Mouse (Mus musculus) midbrain, embryonic 16.5 days (tissue): ENCODE results near the gene Mat1a. TPM values are rescaled to one million over a fixed set of nuclear protein-coding genes. Genes with fewer than 3 reads are reported as not detected.

Source experiments
- ATAC-seq: fragments of 200-750 bp; cut with Nextera tagmentation; 2 replicates; pipeline ENCODE4 v1.8.0; 2017; ENCODE audit warnings: moderate TSS enrichment
- H3K27ac ChIP-seq: fragments of 300-500 bp; sonication (generic); 2 replicates; pipeline ENCODE4 v1.5.1; 2014; ENCODE audit warnings: mild to moderate bottlenecking, low read length, mixed read lengths
- H3K27me3 ChIP-seq: fragments of 300-500 bp; sonication (generic); 2 replicates; pipeline ENCODE4 v1.6.1; 2014; ENCODE audit warnings: low read depth, low read length, mixed read lengths; ENCODE audit not compliant: control insufficient read depth, insufficient read depth
- H3K36me3 ChIP-seq: fragments of 300-500 bp; sonication (generic); 2 replicates; pipeline ENCODE4 v1.6.1; 2014; ENCODE audit warnings: mild to moderate bottlenecking, low read length, moderate library complexity, mixed read lengths; ENCODE audit not compliant: control insufficient read depth, insufficient read depth
- H3K4me1 ChIP-seq: fragments of 300-500 bp; sonication (generic); 2 replicates; pipeline ENCODE4 v1.6.1; 2014; ENCODE audit warnings: mild to moderate bottlenecking, low read length, mixed read lengths; ENCODE audit not compliant: control insufficient read depth, insufficient read depth
- H3K4me2 ChIP-seq: fragments of 300-500 bp; sonication (generic); 2 replicates; pipeline ENCODE4 v1.6.1; 2014; ENCODE audit warnings: mild to moderate bottlenecking, low read length, mixed read lengths
- H3K4me3 ChIP-seq: fragments of 300-500 bp; sonication (generic); 2 replicates; pipeline ENCODE4 v1.5.1; 2014; ENCODE audit warnings: low read depth, mild to moderate bottlenecking, low read length, moderate library complexity, mixed read lengths
- H3K9ac ChIP-seq: fragments of 300-500 bp; sonication (generic); 2 replicates; pipeline ENCODE4 v1.6.1; 2014; ENCODE audit warnings: low read depth, low read length, mixed read lengths
- H3K9me3 ChIP-seq: fragments of 300-500 bp; sonication (generic); replicated peaks from 2 replicates; pipeline ENCODE4 v1.6.1; 2014; ENCODE audit warnings: mild to moderate bottlenecking, low read length, mixed read lengths; ENCODE audit not compliant: control insufficient read depth, poor library complexity, severe bottlenecking
- WGBS: fragments of 180-500 bp; shearing (Covaris S2); extraction: QIAGEN DNeasy Blood & Tissue Kit; methylation state at CpG from one replicate; pipeline ENCODE4 v1.1.7; 2014; 5-methylcytosine and 5-hydroxymethylcytosine counted together
- polyA plus RNA-seq: library from polyadenylated mRNA; unstranded; fragments of >200 nt; fragmentation: Nextera tagmentation; extraction: Ambion mirVana; gene quantifications from 2 replicates; pipeline ENCODE4 v1.2.1, GENCODE M21; 2015

Gene Mat1a
- polyA plus RNA-seq, 1 experiment from 2014 or later = not detected

- Histone ChIP-seq H3K27me3 (no peaks in the 10 kb centered on the region), H3K9ac (no peak overlapping the region), H3K4me1 (no peaks in the 10 kb centered on the region), H3K36me3 (no peaks in the 10 kb centered on the region), H3K4me3 (no peak overlapping the region), H3K9me3 (no peaks in the 10 kb centered on the region), H3K27ac (no peak overlapping the region), H3K4me2 (no peak overlapping the region)
- ATAC-seq = no peak
- 82% methylated on average over 3 of the region's 3 CpGs for WGBS
Measured at GRCm38 (mm10) chr14:41116271-41116670, 11.4 kb downstream of the Mat1a start.

GRCm38 (mm10) chr14:41124683-41125082, 19.8 kb downstream of the Mat1a start:
- Histone ChIP-seq H3K27me3 (no peaks in the 10 kb centered on the region), H3K4me3 (no peak overlapping the region), H3K27ac (no peak overlapping the region), H3K36me3 (no peaks in the 10 kb centered on the region), H3K4me2 (no peak overlapping the region), H3K9ac (no peak overlapping the region), H3K4me1 (no peaks in the 10 kb centered on the region), H3K9me3 (no peaks in the 10 kb centered on the region)
- ATAC-seq = no peak
- 82% methylated on average over 5 of the region's 5 CpGs for WGBS

GRCm38 (mm10) chr14:41127997-41128396, 23.2 kb downstream of the Mat1a start:
- Histone ChIP-seq H3K9me3 (no peaks in the 10 kb centered on the region), H3K27me3 (no peaks in the 10 kb centered on the region), H3K36me3 (no peaks in the 10 kb centered on the region), H3K4me1 (no peaks in the 10 kb centered on the region), H3K27ac (no peak overlapping the region), H3K9ac (no peak overlapping the region), H3K4me3 (no peak overlapping the region), H3K4me2 (no peak overlapping the region)
- 27% methylated on average over 4 of the region's 4 CpGs for WGBS
- ATAC-seq = 0 out of 2 replicates have a peak, but pooled peaks have one; percentile 64

GRCm38 (mm10) chr14:41131540-41131939, 26.7 kb downstream of the Mat1a start, which contains the start of gene Sftpa1:
Gene Sftpa1, plus strand, starts transcription at chr14:41131782.
- Histone ChIP-seq H3K4me3 (no peak within 1 kb of the TSS), H3K4me1 (no peaks in the 10 kb centered on the region), H3K27ac (no peak within 1 kb of the TSS), H3K27me3 (no peaks in the 10 kb centered on the region), H3K9ac (no peak within 1 kb of the TSS), H3K4me2 (no peak within 1 kb of the TSS), H3K9me3 (no peaks in the 10 kb centered on the region), H3K36me3 (no peaks in the 10 kb centered on the region)
- 81% methylated on average over 7 of the region's 7 CpGs for WGBS
- no peak for ATAC-seq

GRCm38 (mm10) chr14:41137006-41137405, 32.2 kb downstream of the Mat1a start:
- no peak overlapping the region for H3K4me3 ChIP-seq
- no peaks in the 10 kb centered on the region for H3K36me3 ChIP-seq
- H3K9ac ChIP-seq = no peak overlapping the region
- H3K27me3 ChIP-seq = no peaks in the 10 kb centered on the region
- no peaks in the 10 kb centered on the region for H3K9me3 ChIP-seq
- ATAC-seq = no peak
- no peak overlapping the region for H3K27ac ChIP-seq
- H3K4me1 ChIP-seq = no peaks in the 10 kb centered on the region
- H3K4me2 ChIP-seq = no peak overlapping the region

- WGBS = 89% methylated on average over 1 of the region's 1 CpGs
- H3K36me3 ChIP-seq = no peaks in the 10 kb centered on the region
- no peak overlapping the region for H3K4me2 ChIP-seq
- H3K4me3 ChIP-seq = no peak overlapping the region
- H3K27me3 ChIP-seq = no peaks in the 10 kb centered on the region
- H3K9me3 ChIP-seq = no peaks in the 10 kb centered on the region
- H3K9ac ChIP-seq = no peak overlapping the region
- ATAC-seq = no peak
- no peaks in the 10 kb centered on the region for H3K4me1 ChIP-seq
- H3K27ac ChIP-seq = no peak overlapping the region
Measured at GRCm38 (mm10) chr14:41140686-41141085, 35.9 kb downstream of the Mat1a start.

GRCm38 (mm10) chr14:41146035-41146434, 41.2 kb downstream of the Mat1a start:
- Histone ChIP-seq H3K27me3 (no peaks in the 10 kb centered on the region), H3K36me3 (no peaks in the 10 kb centered on the region), H3K27ac (no peak overlapping the region), H3K4me1 (no peaks in the 10 kb centered on the region), H3K9ac (no peak overlapping the region), H3K9me3 (no peaks in the 10 kb centered on the region), H3K4me3 (no peak overlapping the region), H3K4me2 (no peak overlapping the region)
- WGBS = 62% methylated on average over 6 of the region's 6 CpGs
- no peak for ATAC-seq

GRCm38 (mm10) chr14:41146922-41147321, 42.1 kb downstream of the Mat1a start:
- 84% methylated on average over 3 of the region's 3 CpGs for WGBS
- Histone ChIP-seq H3K4me3 (no peak overlapping the region), H3K27ac (no peak overlapping the region), H3K4me2 (no peak overlapping the region), H3K36me3 (no peaks in the 10 kb centered on the region), H3K9me3 (no peaks in the 10 kb centered on the region), H3K9ac (no peak overlapping the region), H3K4me1 (no peaks in the 10 kb centered on the region), H3K27me3 (no peaks in the 10 kb centered on the region)
- ATAC-seq = no peak

- WGBS = 88% methylated on average over 2 of the region's 2 CpGs
- no peak overlapping the region for H3K9ac ChIP-seq
- no peaks in the 10 kb centered on the region for H3K27me3 ChIP-seq
- H3K9me3 ChIP-seq = no peaks in the 10 kb centered on the region
- H3K4me3 ChIP-seq = no peak overlapping the region
- H3K36me3 ChIP-seq = no peaks in the 10 kb centered on the region
- H3K4me2 ChIP-seq = no peak overlapping the region
- H3K27ac ChIP-seq = no peak overlapping the region
- no peak for ATAC-seq
- H3K4me1 ChIP-seq = no peaks in the 10 kb centered on the region
Measured at GRCm38 (mm10) chr14:41147356-41147755, 42.5 kb downstream of the Mat1a start.
